Mouse (Mus musculus) cerebellum, postnatal 25 days (tissue): ENCODE data around the gene Abca13.

Source experiments
- DNase-seq, 2 experiments: peaks; one replicate each; pipeline ENCODE4 v3.0.0; 2021; ENCODE audit warnings: mixed read lengths in 2 of 2

The Abca13 gene

GRCm38 (mm10) chr11:9727810-9728490, 536.2 kb downstream of the Abca13 start:
- no peak for DNase-seq

DNA sequence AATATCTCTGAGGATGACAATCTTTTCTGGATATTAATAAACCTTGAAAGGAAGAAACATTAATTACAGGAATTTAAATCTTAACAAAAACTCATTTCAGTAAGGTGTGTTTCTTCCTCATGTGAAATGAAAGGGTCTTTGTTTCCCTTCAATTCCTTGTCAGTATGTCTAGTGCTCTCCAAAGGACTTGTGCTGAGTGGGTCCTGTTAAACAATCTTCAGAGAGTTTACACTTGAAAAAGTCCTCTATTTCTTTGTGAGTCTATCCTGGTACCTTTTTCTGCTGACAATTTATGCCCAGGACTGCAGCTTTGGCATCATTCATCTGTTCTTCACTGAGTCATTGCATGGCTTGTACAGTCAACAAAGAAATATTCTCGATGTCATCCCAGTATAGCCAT, 539.6 kb downstream of the Abca13 start:
- no peak for DNase-seq
